Mouse (Mus musculus) liver, adult 2 months (tissue): ENCODE measurements around the gene 4430402I18Rik.

ENCODE experiments used
- CTCF ChIP-seq: fragments of 200-500 bp; IDR thresholded peaks from 2 replicates; pipeline ENCODE4 v1.5.1; 2011; ENCODE audit warnings: low read depth, low read length, control low read depth
- POLR2A ChIP-seq: fragments of 200-500 bp; IDR thresholded peaks from 2 replicates; pipeline ENCODE4 v1.6.1; 2011; ENCODE audit warnings: low read length, control low read depth; ENCODE audit not compliant: insufficient read depth; ENCODE audit errors: extremely low read depth

GRCm38 (mm10) chr19:29008069-29008706 is 40.6 kb upstream of the 4430402I18Rik start:
- no peak for TF ChIP-seq POLR2A
- TF ChIP-seq CTCF, result no peak
